Mouse (Mus musculus) liver, embryonic 14.5 days (tissue): Measurements from ENCODE around the gene Itgb3bp. TPM values are rescaled to one million over a fixed set of nuclear protein-coding genes. Genes with fewer than 3 reads are reported as not detected.
A peak's percentile ranks its signal among the peaks of the same experiment; 100 is the strongest.

ENCODE experiments used
- ATAC-seq: fragments of 200-750 bp; cut with Nextera tagmentation; 2 replicates; pipeline ENCODE4 v1.8.0; 2017; ENCODE audit warnings: moderate number of reproducible peaks, mild to moderate bottlenecking, moderate library complexity; ENCODE audit not compliant: insufficient read depth
- DNase-seq, 3 experiments: peaks; one replicate each; pipeline ENCODE4 v3.0.0-alpha.2; 2012 to 2013; ENCODE audit warnings: low read depth in 3 of 3, low spot score in 3 of 3
- H3K27ac ChIP-seq: fragments of 300-500 bp; sonication (generic); 2 replicates; pipeline ENCODE4 v1.5.1; 2014; ENCODE audit warnings: moderate library complexity, mild to moderate bottlenecking, control low read depth, inconsistent platforms
- H3K27me3 ChIP-seq: fragments of 300-500 bp; sonication (generic); 2 replicates; pipeline ENCODE4 v1.6.1; 2014; ENCODE audit warnings: mild to moderate bottlenecking, low read length, moderate library complexity; ENCODE audit not compliant: control insufficient read depth, insufficient read depth
- H3K36me3 ChIP-seq: fragments of 300-500 bp; sonication (generic); replicated peaks from 2 replicates; pipeline ENCODE4 v1.6.1; 2014; ENCODE audit warnings: low read depth; ENCODE audit not compliant: control insufficient read depth, insufficient read depth
- H3K4me1 ChIP-seq, 2 experiments: fragments of 200-500 bp in 1 of 2; fragments of 300-500 bp in 1 of 2; sonication (generic) in 1 of 2; replicated peaks; 2 replicates each; pipeline ENCODE4 v1.6.1; 2012 to 2014; ENCODE audit warnings: antibody characterized with exemption in 1 of 2, inconsistent platforms in 1 of 2, low read length in 1 of 2; ENCODE audit not compliant: control insufficient read depth in 2 of 2, insufficient read depth in 2 of 2
- H3K4me2 ChIP-seq: fragments of 300-500 bp; sonication (generic); 2 replicates; pipeline ENCODE4 v1.6.1; 2014; ENCODE audit warnings: low read depth, mild to moderate bottlenecking, control low read depth, moderate library complexity
- H3K4me3 ChIP-seq, 2 experiments: fragments of 200-500 bp in 1 of 2; fragments of 300-500 bp in 1 of 2; sonication (generic) in 1 of 2; 2 replicates each; pipeline ENCODE4 v1.5.1; 2012 to 2014; ENCODE audit warnings: low read depth in 2 of 2, low read length in 2 of 2, mild to moderate bottlenecking in 2 of 2, control low read depth in 1 of 2, inconsistent platforms in 1 of 2, moderate library complexity in 1 of 2; ENCODE audit not compliant: insufficient read depth in 1 of 2
- H3K9ac ChIP-seq: fragments of 300-500 bp; sonication (generic); replicated peaks from 2 replicates; pipeline ENCODE4 v1.6.1; 2014; ENCODE audit warnings: mild to moderate bottlenecking, control low read depth, moderate library complexity
- H3K9me3 ChIP-seq: fragments of 300-500 bp; sonication (generic); 2 replicates; pipeline ENCODE4 v1.6.1; 2016; ENCODE audit warnings: low read length, mixed read lengths; ENCODE audit not compliant: control insufficient read depth
- CTCF ChIP-seq: IDR thresholded peaks from 2 replicates; pipeline ENCODE4 v1.5.1; 2016; ENCODE audit warnings: antibody characterized with exemption, low read depth, control low read depth
- EP300 ChIP-seq: IDR thresholded peaks from 2 replicates; pipeline ENCODE4 v1.6.1; 2016; ENCODE audit warnings: antibody characterized with exemption, low read depth
- WGBS: fragments of 180-500 bp; shearing (Covaris S2); extraction: QIAGEN DNeasy Blood & Tissue Kit; methylation state at CpG from one replicate; pipeline ENCODE4 v1.1.7; 2014; ENCODE audit not compliant: insufficient replicate concordance; 5-methylcytosine and 5-hydroxymethylcytosine counted together
- polyA plus RNA-seq, 2 experiments: library from polyadenylated mRNA; depleted of rRNA in 1 of 2; stranded (reverse) in 1 of 2; unstranded in 1 of 2; fragments of >200 nt; fragmentation: Nextera tagmentation in 1 of 2; extraction: Ambion mirVana in 1 of 2; gene quantifications; 2 replicates each; pipeline versions ENCODE4 v1.2.1 to v1.2.3; 2012 to 2014

The Itgb3bp gene
- polyA plus RNA-seq, 2 experiments: 4.6 to 24.8 TPM

- H3K4me3 ChIP-seq: no peak overlapping the region
- H3K9ac ChIP-seq: no peak overlapping the region
- ATAC-seq (no peak), DNase-seq (no peak)
- no peaks in the 10 kb centered on the region for H3K9me3 ChIP-seq
- WGBS: 60% methylated on average over 5 of the region's 5 CpGs
- peaks cover 0 to 4% of the 10 kb centered on the region in 2 experiments; a peak in 2 of 4 replicates for H3K4me1 ChIP-seq
- no peaks in the 10 kb centered on the region for H3K36me3 ChIP-seq
- no peak overlapping the region for H3K4me2 ChIP-seq
- TF ChIP-seq CTCF: no peak
- no peak for TF ChIP-seq EP300
- H3K27ac ChIP-seq: no peak overlapping the region
- H3K27me3 ChIP-seq: no peaks in the 10 kb centered on the region
These were observed 6.7 kb upstream of the Itgb3bp start for GRCm38 (mm10) chr4:99936278-99936677.

DNA sequence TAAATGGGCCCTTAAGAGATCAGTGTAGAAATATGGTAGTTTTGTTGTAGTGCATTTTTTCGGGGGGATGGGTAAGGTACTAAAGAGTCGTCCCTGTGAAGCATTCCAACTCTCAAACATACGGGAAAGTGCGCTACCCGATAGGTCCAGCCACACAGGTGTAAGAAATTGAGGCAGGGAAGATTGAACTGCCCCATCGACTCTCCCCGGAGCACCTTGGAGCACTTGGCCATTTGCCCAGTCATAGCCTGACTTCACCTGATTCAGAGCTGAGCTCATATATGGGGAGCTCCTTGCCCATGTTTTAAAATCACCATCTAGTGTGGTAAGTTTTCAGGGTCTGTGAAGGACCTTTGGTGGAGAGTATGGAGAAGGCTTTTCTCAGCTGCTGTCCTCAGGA is 5.2 kb upstream of the Itgb3bp start:
- no peaks in the 10 kb centered on the region for H3K9me3 ChIP-seq
- ATAC-seq (no peak), DNase-seq (no peak)
- H3K9ac ChIP-seq: no peak overlapping the region
- no peak overlapping the region for H3K4me2 ChIP-seq
- H3K4me3 ChIP-seq: no peak overlapping the region
- peaks cover 0 to 9% of the 10 kb centered on the region in 2 experiments; a peak in 2 of 4 replicates for H3K4me1 ChIP-seq
- no peaks in the 10 kb centered on the region for H3K27me3 ChIP-seq
- WGBS: 76% methylated on average over 7 of the region's 7 CpGs
- no peak for TF ChIP-seq CTCF
- TF ChIP-seq EP300: no peak
- no peaks in the 10 kb centered on the region for H3K36me3 ChIP-seq
- H3K27ac ChIP-seq: no peak overlapping the region

DNA sequence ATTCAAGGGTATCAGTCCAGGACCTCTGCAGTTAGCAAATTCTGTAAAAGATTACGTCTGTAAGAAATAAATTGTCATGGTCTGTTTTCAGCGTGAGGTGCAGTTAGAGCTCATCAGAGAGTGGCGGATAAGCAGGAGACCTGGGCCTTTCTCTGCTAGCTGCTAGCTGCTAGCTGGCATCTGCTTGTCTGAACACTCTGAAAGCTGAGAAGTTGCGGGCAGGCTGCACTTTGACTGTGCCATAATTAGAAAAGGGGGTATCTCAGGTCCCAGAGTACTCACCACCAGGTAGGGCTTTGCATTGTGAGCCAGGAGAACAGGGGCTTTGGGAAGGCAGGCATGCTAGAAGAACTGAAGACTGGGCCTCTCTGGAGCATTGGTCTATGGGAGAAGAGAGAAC is 2.2 kb upstream of the Itgb3bp start:
- H3K4me3 ChIP-seq: no peak overlapping the region
- H3K4me1 ChIP-seq: peaks cover 0 to 13% of the 10 kb centered on the region in 2 experiments; a peak in 2 of 4 replicates
- H3K4me2 ChIP-seq: no peak overlapping the region
- no peaks in the 10 kb centered on the region for H3K9me3 ChIP-seq
- H3K27ac ChIP-seq: no peak overlapping the region
- DNase-seq (no peak), ATAC-seq (no peak)
- no peaks in the 10 kb centered on the region for H3K36me3 ChIP-seq
- 67% methylated on average over 4 of the region's 4 CpGs for WGBS
- TF ChIP-seq EP300: no peak
- TF ChIP-seq CTCF: no peak
- no peak overlapping the region for H3K9ac ChIP-seq
- H3K27me3 ChIP-seq: no peaks in the 10 kb centered on the region

GRCm38 (mm10) chr4:99931240-99931580 is 1.6 kb upstream of the Itgb3bp start:
- H3K27ac ChIP-seq: no peak overlapping the region

DNA sequence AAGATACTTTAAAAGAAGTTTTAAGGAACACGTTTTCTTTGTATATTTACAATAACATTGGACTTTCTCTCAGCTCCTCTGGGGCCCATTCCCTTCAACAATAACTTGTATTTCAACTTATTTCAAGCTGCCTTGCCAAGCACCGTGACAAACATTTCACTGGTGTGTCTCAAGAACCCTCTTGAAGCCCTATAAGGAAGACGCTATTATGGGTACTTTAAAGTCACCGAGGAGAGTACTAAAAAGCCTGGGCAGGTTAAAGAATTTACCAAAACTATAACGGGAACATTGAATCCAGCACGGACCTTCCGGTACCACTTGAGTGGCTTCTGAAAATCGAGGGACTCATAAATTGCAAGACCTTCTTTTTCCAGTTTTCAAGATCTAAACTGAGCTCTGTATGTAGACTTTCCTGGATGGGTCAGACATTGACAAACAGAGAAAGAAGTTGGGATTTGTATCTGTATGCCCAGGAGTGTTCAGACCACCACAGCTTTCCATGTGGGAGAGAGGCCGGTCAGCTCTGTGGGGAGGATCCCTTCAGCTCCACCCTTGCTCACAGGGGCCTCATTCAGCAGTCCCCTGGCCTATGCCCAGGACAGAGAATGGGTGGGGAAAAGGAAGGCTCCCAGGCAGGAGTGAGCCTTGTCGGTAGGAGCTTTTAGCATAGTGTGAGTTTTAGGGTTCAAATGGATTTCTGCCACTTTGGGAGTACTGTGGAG is 1.1 kb upstream of the Itgb3bp start:
- H3K9ac ChIP-seq: no peak overlapping the region
- ATAC-seq (no peak), DNase-seq (no peak)
- no peaks in the 10 kb centered on the region for H3K36me3 ChIP-seq
- peaks cover 0 to 22% of the 10 kb centered on the region in 2 experiments; a peak in 2 of 4 replicates for H3K4me1 ChIP-seq
- WGBS: 52% methylated on average over 10 of the region's 10 CpGs
- H3K4me3 ChIP-seq: peak overlapping the region; percentile 6 to 67; a peak in 3 of 4 replicates
- peak overlapping the region; percentile 69 for H3K4me2 ChIP-seq
- no peaks in the 10 kb centered on the region for H3K27me3 ChIP-seq
- TF ChIP-seq EP300: no peak
- TF ChIP-seq CTCF: no peak
- no peaks in the 10 kb centered on the region for H3K9me3 ChIP-seq
- H3K27ac ChIP-seq: no peak overlapping the region

More at GRCm38 (mm10) chr4:99931240-99931580, 1.6 kb upstream of the Itgb3bp start:
- H3K4me2 ChIP-seq: peak overlapping the region; percentile 69
- H3K9me3 ChIP-seq: no peaks in the 10 kb centered on the region
- ATAC-seq (no peak), DNase-seq (no peak)
- no peaks in the 10 kb centered on the region for H3K27me3 ChIP-seq
- TF ChIP-seq EP300: no peak
- no peak for TF ChIP-seq CTCF
- 56% methylated on average over 11 of the region's 11 CpGs for WGBS
- H3K36me3 ChIP-seq: no peaks in the 10 kb centered on the region
- H3K4me3 ChIP-seq: peak overlapping the region; percentile 6 to 67; a peak in 2 of 4 replicates
- peaks cover 0 to 18% of the 10 kb centered on the region in 2 experiments; a peak in 2 of 4 replicates for H3K4me1 ChIP-seq
- no peak overlapping the region for H3K9ac ChIP-seq
